Mouse (Mus musculus): ENCODE measurements around the gene Vmn2r2.

GRCm38 (mm10) chr3:64112707-64113106, 29.0 kb downstream of the Vmn2r2 start:
- TF ChIP-seq CTCF (conservative IDR thresholded peaks at IDR 0.05; ENCODE audit: low read length) (no peak), POU5F1 (IDR thresholded peaks at IDR 0.05; ENCODE audit: borderline replicate concordance, low read length) (no peak)
